Mouse (Mus musculus) heart, adult 2 months (tissue): ENCODE data around the gene Alg14.

Source experiments
- CTCF ChIP-seq: fragments of 200-600 bp; IDR thresholded peaks from 2 replicates; pipeline ENCODE4 v1.8.1; 2022; ENCODE audit warnings: antibody characterized with exemption, mild to moderate bottlenecking, moderate library complexity
- POLR2A ChIP-seq: fragments of 200-500 bp; IDR thresholded peaks from 2 replicates; pipeline ENCODE4 v1.6.1; 2011; ENCODE audit warnings: mild to moderate bottlenecking, low read depth, low read length, control low read depth; ENCODE audit not compliant: insufficient read depth

DNA sequence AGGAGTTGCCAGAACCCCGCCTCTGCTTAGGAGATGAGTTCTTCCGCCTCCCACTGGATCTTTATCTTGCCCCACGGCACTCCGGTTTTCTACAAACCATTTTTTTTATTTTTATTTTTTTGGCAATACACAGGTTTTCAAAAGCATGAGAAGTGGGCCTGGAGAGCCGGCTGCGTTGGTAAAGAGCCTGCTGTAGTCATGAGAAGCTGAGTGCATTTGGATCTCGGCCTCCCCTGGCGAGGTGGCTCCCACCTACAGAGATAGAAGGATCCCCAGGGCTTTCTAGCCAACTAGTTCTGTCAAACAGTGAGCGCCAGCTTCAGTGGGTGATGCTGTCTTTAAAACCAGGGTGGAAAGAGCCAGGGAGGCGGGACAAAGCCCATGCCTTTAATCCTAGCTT, 34.2 kb upstream of the Alg14 start:
- TF ChIP-seq POLR2A, result no peak
- no peak for TF ChIP-seq CTCF
